Mouse (Mus musculus) heart, adult 11 months (tissue): ENCODE results near the gene Zfp93.
A peak's percentile ranks its signal among the peaks of the same experiment; 100 is the strongest.

Source experiments
- DNase-seq: peaks from one replicate; pipeline ENCODE4 v3.0.0; 2022

Zfp93 gene

DNA sequence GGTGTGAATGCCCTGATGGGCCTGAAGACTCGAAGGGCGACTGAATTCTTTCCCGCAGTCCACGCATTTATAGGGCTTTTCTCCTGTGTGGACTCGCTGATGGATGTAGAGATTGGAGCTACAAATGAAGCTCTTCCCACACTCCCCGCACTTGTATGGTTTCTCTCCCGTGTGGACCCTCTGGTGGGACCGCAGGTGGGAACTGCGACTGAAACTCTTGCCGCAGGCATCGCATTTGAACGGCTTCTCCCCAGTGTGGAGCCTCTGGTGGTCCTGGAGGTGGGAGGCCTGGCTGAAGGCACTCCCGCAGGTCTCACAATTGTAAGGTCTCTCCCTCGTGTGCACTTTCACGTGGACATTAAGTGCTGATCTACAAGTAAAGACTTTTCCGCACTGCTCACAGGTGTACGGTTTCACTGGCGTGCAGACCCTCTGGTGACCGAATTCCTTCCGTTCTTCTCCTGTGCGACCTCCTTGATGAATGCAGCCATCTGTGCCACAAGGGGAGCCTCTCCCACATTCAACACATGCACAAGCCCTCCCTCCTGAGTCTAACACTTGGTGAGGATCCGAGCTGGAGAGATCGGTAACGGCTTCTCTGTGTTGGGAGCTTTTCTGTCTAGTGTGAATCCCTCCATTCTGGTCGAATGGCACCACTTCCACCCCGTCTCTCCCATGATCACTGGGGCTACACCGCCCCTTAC lies 21.3 kb downstream of the Zfp93 start:
- peak; percentile 64 for DNase-seq

DNA sequence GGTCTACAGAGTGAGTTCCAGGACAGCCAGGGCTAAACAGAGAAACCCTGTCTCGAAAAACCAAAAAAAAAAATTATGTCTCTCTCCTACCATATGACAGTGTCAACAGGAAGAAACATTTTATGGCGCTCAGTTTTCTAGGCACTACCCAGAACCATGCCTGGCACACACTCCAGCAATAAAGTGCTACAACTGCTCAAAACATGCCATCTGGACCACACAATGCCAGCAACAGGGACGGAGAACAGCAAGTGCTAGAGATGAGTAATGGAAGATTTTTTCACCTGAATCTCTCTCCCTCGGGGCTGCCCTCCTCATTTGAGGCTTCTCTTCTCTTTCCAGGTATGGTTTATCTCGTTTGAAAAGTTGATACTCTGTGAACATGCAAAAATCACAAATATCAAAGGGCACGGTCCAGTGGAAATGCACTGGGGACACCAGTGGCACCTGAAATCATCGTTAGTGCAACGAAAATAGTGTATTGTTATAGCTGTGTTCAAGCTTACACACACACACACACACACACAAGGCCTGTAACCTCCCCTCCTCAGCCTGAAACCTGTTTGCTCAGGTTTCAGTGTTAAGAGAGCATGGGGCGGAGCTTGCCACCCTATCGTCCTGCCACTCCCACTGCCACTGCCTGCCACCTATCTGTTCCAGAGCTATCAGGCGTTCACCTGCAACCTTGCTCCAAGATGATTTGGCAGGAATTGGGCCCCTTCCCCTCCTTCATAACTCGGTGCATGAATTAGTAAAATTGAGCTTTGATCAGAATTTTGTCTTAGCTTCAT lies 23.0 kb downstream of the Zfp93 start:
- DNase-seq: peak; percentile 55

DNA sequence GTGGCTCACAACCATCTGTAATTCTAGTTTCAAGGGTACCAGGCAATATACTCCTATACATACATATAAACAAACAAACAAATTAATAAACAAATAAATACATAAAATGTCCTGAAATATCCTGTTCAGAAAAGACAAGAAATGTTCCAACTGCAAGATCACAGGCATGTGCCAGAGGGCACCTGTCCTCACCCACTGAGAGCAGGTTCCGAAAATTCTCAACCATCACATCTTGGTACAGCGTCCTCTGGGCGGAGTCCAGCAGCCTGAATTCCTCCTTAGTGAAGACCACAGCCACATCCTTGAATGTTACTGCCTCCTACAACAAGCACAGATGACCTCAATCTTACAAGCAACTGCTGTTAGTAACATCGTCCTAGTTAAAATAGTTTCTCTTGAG lies 24.5 kb downstream of the Zfp93 start:
- DNase-seq: peak; percentile 82

DNA sequence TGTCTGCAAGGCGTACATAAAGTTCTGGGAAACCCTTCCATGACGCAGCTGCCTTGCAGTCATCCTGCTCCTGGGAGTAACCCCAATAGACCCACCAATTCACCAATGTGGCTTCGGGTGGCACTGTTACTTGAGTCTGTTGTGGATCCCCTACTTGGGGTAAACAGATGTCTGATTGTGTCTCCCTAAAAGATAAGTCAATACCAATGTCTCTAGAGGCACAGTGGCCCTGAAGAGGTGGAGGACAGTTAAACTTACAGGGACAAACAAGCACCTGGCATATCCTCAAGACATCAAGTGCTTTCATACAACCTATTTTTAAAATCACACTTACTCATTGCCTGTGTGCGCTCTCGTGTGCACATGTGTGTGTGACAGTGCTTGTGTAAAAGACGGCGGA lies 25.2 kb downstream of the Zfp93 start:
- DNase-seq: peak; percentile 55

- peak; percentile 66 for DNase-seq
Observed at GRCm38 (mm10) chr7:24296386-24296785, 26.2 kb downstream of the Zfp93 start.

GRCm38 (mm10) chr7:24297361-24298095 lies 27.3 kb downstream of the Zfp93 start:
- DNase-seq: peak; percentile 62

DNA sequence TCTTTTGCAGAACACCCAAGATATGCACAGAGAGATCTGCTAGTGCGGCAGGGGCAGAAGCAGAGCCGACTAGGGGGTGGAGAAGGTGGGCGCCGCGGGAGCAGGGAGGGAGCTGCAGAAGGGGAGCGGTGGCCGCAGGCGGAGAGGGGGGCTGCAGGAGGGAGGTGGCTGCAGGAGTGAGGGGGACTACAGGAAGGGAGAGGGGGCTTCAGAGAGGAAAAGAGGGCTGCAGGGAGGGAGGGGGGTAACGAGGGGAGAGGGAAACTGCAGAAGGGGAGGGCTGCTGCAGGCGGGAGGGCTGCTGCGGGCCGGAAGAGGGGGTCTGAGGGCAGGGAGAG lies 28.4 kb downstream of the Zfp93 start:
- peak; percentile 88 for DNase-seq

- DNase-seq: peak; percentile 97
Observed at GRCm38 (mm10) chr7:24298973-24299708, 28.9 kb downstream of the Zfp93 start.

DNA sequence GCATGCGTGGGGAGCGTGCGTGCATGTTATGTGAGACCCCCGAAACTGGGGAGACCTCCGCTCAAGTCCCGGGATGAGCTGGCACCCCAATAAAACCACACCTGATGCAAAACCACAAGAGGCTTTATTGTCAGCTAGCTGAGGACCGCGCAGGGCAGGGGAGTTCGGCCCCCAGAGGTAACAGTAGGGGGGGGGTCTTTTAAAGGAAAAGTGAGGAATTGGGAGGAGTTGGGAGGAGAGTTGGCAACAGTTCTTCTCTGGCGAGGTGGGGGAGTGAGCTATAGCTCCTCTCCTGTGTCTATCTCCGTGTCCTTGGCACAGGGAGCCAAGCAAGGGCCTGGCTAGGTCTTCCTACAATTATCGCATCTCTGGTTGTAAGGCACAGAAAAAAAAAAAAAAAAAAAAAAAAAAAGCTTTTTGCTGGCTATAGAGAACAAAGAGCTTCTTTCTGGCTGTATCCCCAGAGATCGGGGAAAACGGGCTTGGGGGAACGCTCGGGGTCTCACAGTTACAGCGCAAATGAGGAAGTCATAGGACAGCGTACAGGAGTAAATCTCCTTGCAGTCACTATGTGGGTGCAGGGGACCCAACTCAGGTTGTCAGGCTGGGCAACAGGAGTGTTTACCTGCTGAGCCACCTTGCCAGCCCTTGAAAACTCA lies 29.7 kb downstream of the Zfp93 start:
- peak; percentile 92 for DNase-seq

DNA sequence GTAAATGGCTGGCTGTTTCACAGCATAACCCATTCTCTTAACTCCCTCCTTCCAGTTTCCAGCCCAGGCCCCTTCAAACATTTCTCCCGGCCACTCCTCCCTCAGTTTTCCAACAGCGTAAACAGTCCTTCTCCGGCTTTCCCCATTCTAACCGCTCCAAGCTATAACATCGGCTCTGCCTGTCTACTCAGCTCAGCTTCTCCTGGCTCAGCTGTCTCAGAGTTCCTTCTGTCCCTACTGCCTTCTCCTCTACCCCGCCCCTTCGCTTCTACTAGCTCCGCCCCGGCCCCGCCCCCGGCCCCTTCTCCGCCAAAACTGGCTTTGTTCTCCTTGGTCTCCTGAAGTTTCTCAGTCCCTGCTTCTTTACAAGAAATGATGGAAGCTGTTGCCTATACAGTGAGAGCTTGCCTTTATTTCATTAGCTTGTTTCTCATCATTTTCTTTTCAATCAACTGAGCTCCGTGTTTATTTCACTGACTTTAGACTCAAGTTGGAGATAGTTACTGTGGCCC lies 30.6 kb downstream of the Zfp93 start, which contains the start of gene Zfp61:
Gene Zfp61, minus strand, starts transcription at position 462 of the 512 bp plus-strand sequence.
- DNase-seq: peak; percentile 92

GRCm38 (mm10) chr7:24315726-24316566 lies 45.7 kb downstream of the Zfp93 start:
- DNase-seq: no peak

- peak; percentile 99 for DNase-seq
Observed at GRCm38 (mm10) chr7:24316567-24317092, 46.4 kb downstream of the Zfp93 start, which contains the start of gene Zfp94. Gene Zfp94 (minus strand): TSS chr7:24316666.

- no peak for DNase-seq
Observed at GRCm38 (mm10) chr7:24318942-24319341, 48.7 kb downstream of the Zfp93 start.

DNA sequence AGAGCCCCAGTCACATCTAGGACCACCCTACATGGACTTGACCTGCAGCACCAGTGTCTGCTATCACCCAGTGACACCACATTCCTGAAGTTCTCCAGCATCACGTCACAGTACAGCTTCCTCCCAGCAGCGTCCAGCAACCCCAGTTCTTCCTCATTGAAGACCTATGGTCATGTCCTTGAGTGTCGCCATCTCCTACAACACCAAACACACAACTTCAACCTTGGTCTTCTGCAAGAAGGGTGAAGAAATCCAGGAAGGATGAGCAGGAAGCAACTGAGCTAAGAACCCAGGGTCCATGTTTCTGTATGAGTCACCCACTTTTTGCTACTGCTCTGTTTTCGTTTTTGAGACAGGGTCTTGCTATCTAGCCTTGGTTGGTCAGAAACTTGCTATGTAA lies 52.4 kb downstream of the Zfp93 start:
- DNase-seq: no peak

GRCm38 (mm10) chr7:24325197-24325596 lies 55.0 kb downstream of the Zfp93 start:
- no peak for DNase-seq

DNA sequence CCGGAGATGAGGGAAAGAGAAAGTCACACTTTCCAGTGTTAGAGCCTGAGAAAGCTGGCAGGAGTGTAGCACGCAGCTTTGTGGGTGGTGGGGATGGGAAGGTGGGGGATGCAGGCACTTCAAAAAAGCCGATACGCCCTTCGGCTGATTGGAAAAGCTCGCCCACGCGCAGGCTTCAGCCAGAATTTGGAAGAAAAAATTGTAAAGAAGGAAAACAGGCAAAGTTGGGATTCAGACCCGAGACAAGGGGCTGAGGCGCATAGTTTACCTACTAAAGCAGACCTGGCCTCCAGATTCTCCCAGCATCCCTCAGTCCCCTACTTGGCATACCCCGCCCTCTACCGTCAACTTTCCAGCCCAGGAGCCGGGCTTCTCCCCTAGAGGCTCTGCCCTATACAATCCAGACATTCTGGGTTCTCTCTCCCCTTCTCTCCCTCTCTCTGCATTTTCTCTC lies 55.5 kb downstream of the Zfp93 start:
- no peak for DNase-seq

GRCm38 (mm10) chr7:24326273-24327135 lies 56.3 kb downstream of the Zfp93 start:
- DNase-seq: no peak
